Mouse (Mus musculus): ENCODE data around the gene Tspoap1. TPM values are rescaled to one million over a fixed set of nuclear protein-coding genes. Genes with fewer than 3 reads are reported as not detected.

Tspoap1 gene
- polyA plus RNA-seq, 1 experiment from 2014 or later = 33.0 TPM

GRCm38 (mm10) chr11:87728850-87729592, 31.3 kb upstream of the Tspoap1 start:
- H3K27me3 ChIP-seq = peaks cover 17% of the 10 kb centered on the region; the same call in 1 of the 2 replicates
- peaks cover 29% of the 10 kb centered on the region for H3K4me1 ChIP-seq
- no peak overlapping the region for H3K4me2 ChIP-seq
- no peaks in the 10 kb centered on the region for H3K36me3 ChIP-seq (replicated peaks)
- no peak overlapping the region for H3K27ac ChIP-seq
- WGBS = 80% methylated on average over 18 of the region's 18 CpGs
- H3K9me3 ChIP-seq = no peaks in the 10 kb centered on the region
- ATAC-seq (ENCODE audit: low FRiP score) = no peak
- no peak overlapping the region for H3K4me3 ChIP-seq (replicated peaks)
- H3K9ac ChIP-seq = no peak overlapping the region

DNA sequence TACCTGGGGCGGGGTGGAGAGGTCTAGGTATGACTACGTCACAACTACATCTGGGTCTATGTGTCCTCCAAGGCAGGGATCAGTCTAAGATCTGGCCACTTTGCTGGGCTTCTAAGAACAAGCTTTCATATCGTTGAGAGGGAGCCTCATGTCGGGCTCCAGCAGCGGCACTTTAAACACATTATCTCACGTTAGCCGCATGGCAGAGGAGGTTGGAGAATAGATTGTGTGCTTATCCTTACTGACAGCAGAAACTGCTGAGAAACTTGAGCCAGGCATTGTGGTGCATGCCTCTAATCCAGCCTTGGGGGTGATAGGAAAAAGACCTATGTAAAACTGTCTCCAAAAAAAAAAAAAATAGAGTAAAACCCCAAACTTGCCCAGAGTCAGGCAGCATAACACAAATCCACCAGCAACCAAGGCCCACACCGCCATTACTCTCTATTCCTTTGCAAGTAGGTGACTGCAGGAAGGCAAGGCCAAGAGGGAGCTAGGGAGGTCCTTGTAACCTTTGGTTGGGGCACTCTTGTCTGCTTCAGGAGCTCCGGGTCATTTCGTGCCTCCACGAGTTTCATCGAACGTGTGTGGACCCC, 30.7 kb upstream of the Tspoap1 start:
- ATAC-seq (ENCODE audit: low FRiP score) = no peak
- no peak overlapping the region for H3K27ac ChIP-seq
- WGBS = 88% methylated on average over 13 of the region's 13 CpGs

GRCm38 (mm10) chr11:87730652-87731310, 29.6 kb upstream of the Tspoap1 start:
- no peak overlapping the region for H3K27ac ChIP-seq
- H3K36me3 ChIP-seq (replicated peaks) = no peaks in the 10 kb centered on the region
- ATAC-seq (ENCODE audit: low FRiP score) = no peak
- peaks cover 25% of the 10 kb centered on the region for H3K4me1 ChIP-seq
- H3K27me3 ChIP-seq = peaks cover 31% of the 10 kb centered on the region
- no peak overlapping the region for H3K9ac ChIP-seq
- H3K9me3 ChIP-seq = no peaks in the 10 kb centered on the region
- no peak overlapping the region for H3K4me3 ChIP-seq (replicated peaks)
- WGBS = 76% methylated on average over 10 of the region's 10 CpGs
- H3K4me2 ChIP-seq = no peak overlapping the region

More for the DNA sequence above, 30.7 kb upstream of the Tspoap1 start:
- Histone ChIP-seq H3K36me3 (replicated peaks) (no peaks in the 10 kb centered on the region), H3K4me3 (replicated peaks) (no peak overlapping the region), H3K9me3 (no peaks in the 10 kb centered on the region), H3K9ac (no peak overlapping the region), H3K27me3 (peaks cover 23% of the 10 kb centered on the region), H3K4me2 (no peak overlapping the region), H3K4me1 (peaks cover 33% of the 10 kb centered on the region)

GRCm38 (mm10) chr11:87734346-87734745, 26.0 kb upstream of the Tspoap1 start:
- no peak overlapping the region for H3K27ac ChIP-seq
- no peak for ATAC-seq (ENCODE audit: low FRiP score)
- 46% methylated on average over 5 of the region's 5 CpGs for WGBS
- peaks cover 25% of the 10 kb centered on the region for H3K27me3 ChIP-seq
- no peaks in the 10 kb centered on the region for H3K9me3 ChIP-seq
- H3K36me3 ChIP-seq (replicated peaks) = peaks cover 2% of the 10 kb centered on the region; the same call in 1 of the 2 replicates
- peak overlapping the region; percentile 42 for H3K4me2 ChIP-seq
- peak overlapping the region; percentile 17; the same call in 1 of the 2 replicates for H3K4me3 ChIP-seq (replicated peaks)
- peak overlapping the region; percentile 44; the same call in 1 of the 2 replicates for H3K9ac ChIP-seq
- H3K4me1 ChIP-seq = peaks cover 24% of the 10 kb centered on the region

GRCm38 (mm10) chr11:87735691-87736090, 24.6 kb upstream of the Tspoap1 start:
- Histone ChIP-seq H3K36me3 (replicated peaks) (peaks cover 14% of the 10 kb centered on the region), H3K27ac (no peak overlapping the region), H3K4me1 (peaks cover 24% of the 10 kb centered on the region), H3K27me3 (peaks cover 25% of the 10 kb centered on the region), H3K4me2 (no peak overlapping the region), H3K4me3 (replicated peaks) (no peak overlapping the region), H3K9me3 (no peaks in the 10 kb centered on the region), H3K9ac (no peak overlapping the region)
- WGBS = 87% methylated on average over 6 of the region's 6 CpGs
- no peak for ATAC-seq (ENCODE audit: low FRiP score)

- H3K4me1 ChIP-seq = peaks cover 24% of the 10 kb centered on the region
- peak overlapping the region; percentile 70 for H3K27ac ChIP-seq
- no peaks in the 10 kb centered on the region for H3K9me3 ChIP-seq
- WGBS = 3% methylated on average over 31 of the region's 31 CpGs
- peaks cover 24% of the 10 kb centered on the region for H3K27me3 ChIP-seq
- peak overlapping the region; percentile 85 for H3K4me2 ChIP-seq
- H3K4me3 ChIP-seq (replicated peaks) = peak overlapping the region; percentile 85
- peaks cover 20% of the 10 kb centered on the region for H3K36me3 ChIP-seq (replicated peaks)
- peak overlapping the region; percentile 66 for H3K9ac ChIP-seq
- ATAC-seq (ENCODE audit: low FRiP score) = peak; percentile 75
Measured at GRCm38 (mm10) chr11:87736647-87737134, 23.6 kb upstream of the Tspoap1 start.

DNA sequence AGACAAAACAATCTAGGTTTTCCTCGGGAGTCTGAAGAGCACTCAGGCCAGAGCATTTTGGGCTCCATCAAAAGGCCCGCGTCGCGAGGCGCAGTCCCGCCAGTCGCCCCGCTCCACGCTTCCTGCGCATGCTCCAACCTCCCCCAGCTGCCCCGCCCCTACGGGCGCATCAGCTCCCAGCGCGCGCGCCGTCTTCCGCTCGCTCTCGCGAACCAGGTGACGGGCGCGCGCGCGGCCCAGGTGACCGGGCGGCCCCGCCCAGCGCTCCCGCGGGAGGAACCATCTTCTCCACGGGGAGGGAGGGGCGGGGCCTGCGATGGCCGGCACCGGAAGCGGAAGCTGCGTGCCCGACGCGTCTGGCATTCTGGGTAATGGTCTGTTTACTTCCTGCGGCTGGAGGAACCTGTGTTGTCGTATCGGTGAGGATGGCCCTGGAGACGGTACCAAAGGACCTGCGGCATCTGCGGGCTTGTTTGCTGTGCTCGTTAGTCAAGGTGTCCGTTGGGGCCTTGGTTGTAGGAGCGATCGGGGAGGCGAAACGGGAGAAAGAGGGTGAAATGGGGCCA, 23.1 kb upstream of the Tspoap1 start, which contains the start of gene Supt4a:
Supt4a (plus strand) TSS at position 378 of the 566 bp plus-strand sequence.
- Histone ChIP-seq H3K27ac (peak within 1 kb of the TSS; percentile 70), H3K36me3 (replicated peaks) (peaks cover 22% of the 10 kb centered on the region), H3K27me3 (peaks cover 21% of the 10 kb centered on the region), H3K4me1 (peaks cover 24% of the 10 kb centered on the region), H3K9ac (peak within 1 kb of the TSS; percentile 66), H3K9me3 (no peaks in the 10 kb centered on the region), H3K4me2 (peak within 1 kb of the TSS; percentile 85), H3K4me3 (replicated peaks) (peak within 1 kb of the TSS; percentile 85)
- under 1% methylated on average over 57 of the region's 57 CpGs for WGBS
- ATAC-seq (ENCODE audit: low FRiP score) = peak; percentile 97

DNA sequence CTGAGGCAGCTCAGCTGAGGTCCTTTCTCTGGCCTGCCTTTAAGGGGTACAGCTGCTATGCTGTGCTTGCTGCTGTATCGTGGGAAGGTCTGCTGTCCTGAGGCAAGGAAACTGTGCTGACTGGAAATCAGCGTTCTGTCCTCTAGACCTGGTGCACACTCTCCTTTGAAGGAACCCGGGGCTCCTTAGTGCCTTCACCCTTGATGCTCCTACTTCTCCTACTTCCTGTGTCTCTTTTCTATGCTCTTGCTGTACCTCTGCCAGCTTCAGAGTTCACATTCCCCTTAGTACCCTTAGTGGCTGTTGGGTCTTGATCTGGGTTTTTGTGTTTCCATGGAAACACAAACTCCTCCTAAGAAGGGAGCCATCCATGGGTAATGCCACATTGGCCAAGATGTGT, 16.6 kb upstream of the Tspoap1 start:
- WGBS = 95% methylated on average over 3 of the region's 3 CpGs
- Histone ChIP-seq H3K4me3 (replicated peaks) (no peak overlapping the region), H3K4me1 (no peaks in the 10 kb centered on the region), H3K27ac (no peak overlapping the region), H3K27me3 (no peaks in the 10 kb centered on the region), H3K36me3 (replicated peaks) (peaks cover 48% of the 10 kb centered on the region), H3K9me3 (no peaks in the 10 kb centered on the region), H3K4me2 (no peak overlapping the region), H3K9ac (no peak overlapping the region)
- no peak for ATAC-seq (ENCODE audit: low FRiP score)

- Histone ChIP-seq H3K27ac (no peak overlapping the region), H3K4me2 (no peak overlapping the region), H3K9ac (no peak overlapping the region), H3K9me3 (no peaks in the 10 kb centered on the region), H3K4me1 (no peaks in the 10 kb centered on the region), H3K4me3 (replicated peaks) (no peak overlapping the region), H3K27me3 (no peaks in the 10 kb centered on the region), H3K36me3 (replicated peaks) (peaks cover 40% of the 10 kb centered on the region)
- no peak for ATAC-seq (ENCODE audit: low FRiP score)
- WGBS = 90% methylated on average over 4 of the region's 4 CpGs
Measured at GRCm38 (mm10) chr11:87744964-87745363, 15.4 kb upstream of the Tspoap1 start.

- ATAC-seq (ENCODE audit: low FRiP score) = no peak
- no peak overlapping the region for H3K9ac ChIP-seq
- peaks cover 33% of the 10 kb centered on the region for H3K36me3 ChIP-seq (replicated peaks)
- H3K27me3 ChIP-seq = no peaks in the 10 kb centered on the region
- 81% methylated on average over 9 of the region's 9 CpGs for WGBS
- no peak overlapping the region for H3K4me2 ChIP-seq
- no peak overlapping the region for H3K27ac ChIP-seq
- H3K9me3 ChIP-seq = no peaks in the 10 kb centered on the region
- H3K4me1 ChIP-seq = no peaks in the 10 kb centered on the region
- no peak overlapping the region for H3K4me3 ChIP-seq (replicated peaks)
Measured at GRCm38 (mm10) chr11:87745632-87746555, 14.4 kb upstream of the Tspoap1 start.

- ATAC-seq (ENCODE audit: low FRiP score) = no peak
- Histone ChIP-seq H3K9me3 (no peaks in the 10 kb centered on the region), H3K27me3 (no peaks in the 10 kb centered on the region), H3K4me2 (no peak overlapping the region), H3K9ac (no peak overlapping the region), H3K36me3 (replicated peaks) (peaks cover 27% of the 10 kb centered on the region), H3K4me3 (replicated peaks) (no peak overlapping the region), H3K27ac (no peak overlapping the region), H3K4me1 (no peaks in the 10 kb centered on the region)
- 89% methylated on average over 5 of the region's 5 CpGs for WGBS
Measured at GRCm38 (mm10) chr11:87747312-87747711, 13.0 kb upstream of the Tspoap1 start.

All from forebrain, embryonic 12.5 days (tissue).